Mouse (Mus musculus): ENCODE measurements around the gene Tmem161b. TPM values are rescaled to one million over a fixed set of nuclear protein-coding genes. Genes with fewer than 3 reads are reported as not detected.

The Tmem161b gene
- polyA plus RNA-seq (2012) = 0.26 and 0.68 TPM in 2 replicates

DNA sequence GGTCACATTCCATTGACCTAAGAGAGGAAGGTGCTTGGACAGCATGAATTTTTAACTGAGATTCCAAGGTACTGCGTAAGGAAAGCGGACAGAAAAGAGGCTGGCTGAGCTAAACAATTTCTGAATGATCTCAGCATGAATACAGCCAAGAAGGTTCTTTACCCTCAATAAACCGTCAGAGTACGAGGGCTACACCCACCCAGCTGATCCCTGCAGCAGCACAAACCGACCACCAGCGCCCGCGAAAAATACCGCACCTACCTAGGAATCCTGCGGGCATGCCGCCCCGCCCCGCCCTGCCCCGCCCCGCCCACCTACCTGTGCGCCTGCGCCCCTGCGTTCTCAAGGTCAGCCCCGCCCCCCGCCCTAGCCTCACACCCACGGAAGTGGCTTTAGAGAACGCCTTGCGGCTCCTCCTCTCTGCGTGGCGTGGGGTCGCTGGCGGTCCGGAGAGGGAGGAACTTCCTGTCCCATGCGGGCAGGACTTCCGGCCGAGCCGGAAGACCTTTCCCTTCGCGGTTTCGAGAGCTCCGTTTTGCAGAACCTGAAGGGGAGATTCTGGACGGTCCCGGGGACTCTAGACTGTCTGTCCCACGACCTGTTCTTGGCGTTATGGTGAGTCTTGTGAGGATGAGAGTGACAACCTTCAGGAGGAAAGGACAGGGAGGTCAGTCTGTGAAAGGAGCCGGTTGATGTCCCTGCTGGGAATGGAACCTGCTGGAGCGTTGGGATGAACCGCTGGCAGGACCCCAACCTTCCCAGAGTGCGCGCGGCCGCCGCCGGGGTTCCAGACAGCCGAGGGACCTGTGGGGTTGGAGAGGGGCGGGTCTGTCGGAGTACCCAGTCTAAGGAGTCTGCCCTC, at the start of gene Tmem161b:
Gene Tmem161b (plus strand): TSS at position 477 of the 862 bp plus-strand sequence.

All from megakaryocyte-erythroid progenitor cell, adult 5 weeks (primary cell).